Mouse (Mus musculus) thymus, postnatal 36 days (tissue): Measurements from ENCODE around the gene Plppr5.

Experiments used
- DNase-seq, 2 experiments: peaks; one replicate each; pipeline ENCODE4 v3.0.0; 2022; ENCODE audit warnings: mixed read lengths in 2 of 2

The Plppr5 gene

DNA sequence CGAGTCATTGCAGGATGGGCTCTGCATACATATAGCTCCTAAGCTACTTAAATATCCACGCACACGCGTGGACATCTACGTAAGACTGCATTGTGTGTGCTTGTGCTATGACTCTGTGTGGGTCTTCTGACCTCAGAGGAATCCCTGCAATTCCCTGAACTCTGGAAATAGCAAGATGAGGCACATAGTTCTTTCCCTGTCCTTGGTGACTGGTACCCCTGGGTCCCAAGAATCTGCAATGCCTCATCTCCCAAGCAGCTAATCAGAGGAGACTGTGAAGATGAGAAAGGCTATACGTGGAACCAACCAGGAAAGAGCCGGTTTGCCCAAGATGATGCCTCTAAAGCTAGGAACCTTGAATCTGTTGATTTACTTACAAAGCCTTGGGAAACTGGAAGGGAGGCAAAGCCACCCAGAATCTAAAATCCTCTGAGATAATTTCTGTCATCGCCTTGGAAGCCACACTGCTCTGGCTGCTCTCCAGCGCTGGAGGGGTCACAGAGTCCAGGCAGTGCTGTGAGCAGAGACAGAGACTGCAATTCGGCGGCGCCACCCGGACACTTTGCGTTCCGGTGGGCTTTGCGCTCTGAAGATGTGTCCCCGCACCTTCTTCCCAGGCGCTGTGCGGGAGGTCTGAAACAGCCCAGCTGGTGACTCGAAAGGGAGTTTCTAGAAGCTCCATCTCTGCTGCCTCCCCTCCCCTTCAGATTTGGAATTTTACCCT lies at the start of gene Plppr5:
Gene Plppr5, plus strand, starts transcription at position 308 of the 724 bp plus-strand sequence.
- DNase-seq: no peak

DNA sequence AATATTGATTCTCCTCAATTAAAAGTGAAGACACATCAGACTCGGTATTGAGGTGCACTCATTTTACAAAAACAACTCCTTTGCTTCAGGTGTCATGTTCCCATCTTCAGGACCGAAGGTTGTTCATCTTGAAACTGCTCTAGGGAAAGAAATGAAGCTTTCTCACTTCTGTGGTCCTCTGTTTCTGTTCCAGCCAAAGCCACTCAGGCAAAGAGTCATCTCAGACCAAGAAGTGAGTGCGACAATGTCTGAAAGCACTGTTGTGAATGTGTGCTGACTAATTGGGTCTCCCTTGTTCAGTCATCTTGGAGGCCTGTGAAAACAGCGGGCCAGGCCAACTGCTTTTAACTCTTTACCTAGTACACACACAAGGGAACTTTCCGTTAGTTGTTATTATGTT lies 24.7 kb upstream of the Plppr5 start:
- DNase-seq: no peak

DNA sequence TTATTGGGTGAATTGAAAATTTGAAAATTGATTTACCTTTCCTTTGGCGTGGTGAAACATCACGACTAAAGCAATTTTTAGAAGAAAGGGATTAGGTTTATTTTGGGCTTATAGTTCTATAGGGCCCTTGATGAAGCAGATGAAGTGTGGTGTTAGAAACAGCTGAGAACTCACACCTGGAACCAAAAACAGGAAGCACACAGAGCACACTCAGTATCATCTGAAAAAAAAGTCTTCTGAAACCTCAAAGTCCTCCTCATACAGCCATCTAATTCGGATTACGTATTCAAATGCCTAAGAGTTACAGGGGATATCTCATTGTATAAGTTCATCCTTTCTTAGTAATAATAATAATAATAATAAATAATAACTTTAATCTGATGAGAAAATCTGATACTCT lies 24.1 kb upstream of the Plppr5 start:
- DNase-seq: no peak

DNA sequence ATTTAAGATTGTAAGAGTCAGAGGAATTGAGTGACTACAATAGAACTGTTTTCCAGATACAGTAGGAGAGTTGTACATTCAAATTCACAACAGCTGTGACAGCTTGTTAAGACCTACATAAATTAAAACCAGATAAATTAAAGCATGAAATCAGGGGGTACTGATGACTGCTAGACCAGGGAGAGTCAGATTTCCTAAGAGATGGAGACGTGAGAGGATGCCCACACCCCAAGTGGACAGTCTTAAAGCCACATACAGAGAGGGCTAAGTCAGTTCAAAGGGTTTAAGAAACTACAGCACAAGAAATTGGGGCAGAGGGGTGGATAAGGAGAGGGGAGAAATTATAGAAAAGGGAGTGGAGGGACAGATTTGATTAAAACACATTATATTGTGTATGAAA lies 17.7 kb upstream of the Plppr5 start:
- DNase-seq: no peak

DNA sequence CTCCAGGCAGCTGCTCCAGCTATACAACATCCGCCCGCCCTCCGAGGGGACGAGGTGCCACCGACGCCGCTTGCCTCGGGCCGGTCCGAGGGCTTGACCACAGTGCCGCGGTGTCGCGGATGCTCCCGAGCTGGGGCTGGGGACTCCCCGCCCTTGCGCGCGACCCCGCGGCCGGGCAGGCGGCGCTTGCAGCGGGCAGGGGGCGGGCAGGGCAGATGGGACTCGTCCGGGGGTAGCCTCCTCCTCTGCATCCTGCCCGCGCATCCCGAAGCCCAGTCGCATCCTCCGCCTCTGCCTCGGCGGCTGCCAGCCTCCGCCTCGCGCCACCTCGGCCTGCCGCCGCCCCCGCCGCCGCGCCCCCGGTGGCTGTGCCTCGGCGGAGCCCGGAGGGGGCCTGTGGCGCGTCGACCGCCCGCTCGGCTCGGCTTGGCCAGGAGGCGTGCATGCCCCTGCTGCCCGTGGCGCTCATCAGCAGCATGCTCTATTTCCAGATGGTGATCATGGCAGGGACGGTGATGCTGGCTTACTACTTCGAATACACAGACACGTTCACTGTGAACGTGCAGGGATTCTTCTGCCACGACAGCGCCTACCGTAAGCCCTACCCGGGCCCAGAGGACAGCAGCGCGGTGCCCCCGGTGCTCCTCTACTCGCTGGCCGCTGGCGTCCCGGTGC lies 754 bp downstream of the Plppr5 start:
- DNase-seq: peak in 1 of 2 experiments; percentile 4

DNA sequence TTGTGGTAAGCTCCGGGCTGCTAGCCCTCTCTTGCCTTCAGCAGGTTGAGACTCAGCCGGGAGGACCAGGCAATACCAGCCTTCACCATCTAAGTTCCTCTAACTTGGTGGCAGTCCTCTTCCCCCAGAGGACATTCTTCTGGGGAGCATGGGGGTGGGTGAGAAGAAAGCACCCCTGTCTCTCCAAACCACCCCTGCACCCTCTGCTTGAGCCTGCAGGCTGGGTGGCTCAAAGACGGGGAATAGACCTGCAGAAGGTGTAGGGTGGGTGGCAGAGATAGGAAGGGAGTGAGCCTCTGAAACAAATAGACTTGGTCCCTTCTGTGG lies 1.3 kb downstream of the Plppr5 start:
- no peak for DNase-seq

DNA sequence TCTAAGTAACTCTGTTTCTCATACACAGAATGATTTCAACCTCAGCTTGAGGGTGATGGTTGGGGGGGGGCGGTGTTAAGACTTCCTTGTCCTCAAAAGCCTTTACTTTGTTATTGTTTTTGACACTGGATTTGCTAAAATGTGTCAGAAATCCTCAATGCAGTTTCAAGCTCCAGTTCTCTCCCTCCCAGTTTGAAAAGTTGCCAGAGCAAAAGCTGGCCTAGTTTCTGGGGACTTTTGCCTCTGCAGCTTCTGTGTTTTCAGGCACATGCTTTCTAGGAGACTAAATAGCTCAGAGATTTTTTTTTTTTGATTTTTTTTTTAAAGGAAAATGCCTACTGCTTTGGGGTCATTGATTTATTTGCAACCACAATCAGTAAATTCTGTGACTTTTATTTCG lies 2.7 kb downstream of the Plppr5 start:
- no peak for DNase-seq

DNA sequence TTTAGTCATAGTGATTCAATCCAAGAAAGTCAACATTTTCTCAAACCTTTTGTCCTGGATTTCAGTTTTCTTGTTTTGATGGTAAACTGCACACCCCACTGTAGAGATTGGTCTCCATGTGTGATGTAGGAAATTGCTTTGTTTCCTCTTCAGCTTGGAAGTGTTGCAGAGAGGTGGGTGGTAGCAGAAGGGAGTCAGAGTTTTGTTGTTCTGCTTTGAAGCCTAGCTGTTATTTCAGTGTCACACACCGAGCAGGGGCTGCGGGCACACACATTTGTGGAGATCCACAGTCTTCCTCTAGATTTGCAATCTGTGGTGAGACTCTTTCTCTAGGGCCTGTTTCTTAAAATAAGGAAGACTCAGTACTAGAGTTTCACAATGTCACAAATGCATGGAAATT lies 8.0 kb downstream of the Plppr5 start:
- no peak for DNase-seq

DNA sequence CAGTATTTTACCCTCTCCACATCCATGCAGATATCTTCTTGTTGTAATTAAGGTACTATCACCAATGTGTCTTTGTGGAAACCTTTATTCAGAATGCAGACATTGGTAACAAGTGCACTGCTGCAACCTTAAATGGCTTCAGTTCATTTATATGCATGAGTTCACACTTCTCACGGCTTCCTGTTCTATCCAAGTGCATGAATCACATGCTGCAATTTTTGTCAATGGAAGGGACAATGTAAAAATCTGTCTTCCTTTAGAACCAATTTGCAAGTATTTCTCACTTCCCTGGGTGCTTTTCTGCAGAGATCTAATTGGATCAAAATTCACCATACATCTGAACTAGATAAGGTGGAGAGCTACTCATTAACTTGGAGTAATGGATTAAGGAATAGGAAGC lies 27.8 kb downstream of the Plppr5 start:
- no peak for DNase-seq

DNA sequence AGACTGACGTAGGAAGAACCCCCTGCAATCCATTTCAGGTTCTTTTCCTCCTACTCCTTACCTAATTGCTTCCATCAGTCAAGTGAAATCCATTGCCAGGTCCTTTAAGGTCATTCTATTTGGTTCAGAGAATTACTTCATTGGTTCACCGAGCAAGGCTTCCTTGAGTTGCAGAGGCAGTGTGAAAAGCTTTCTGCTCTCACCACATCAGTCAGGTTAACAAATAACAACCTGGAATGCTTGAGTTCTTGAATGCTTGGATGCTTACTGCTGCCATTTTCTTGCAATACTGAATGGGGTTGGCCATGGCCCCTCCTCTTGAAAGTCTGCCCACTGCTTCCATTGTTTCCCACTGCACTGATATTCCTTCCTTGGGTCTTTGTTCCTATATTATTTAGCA lies 28.8 kb downstream of the Plppr5 start:
- DNase-seq: no peak

DNA sequence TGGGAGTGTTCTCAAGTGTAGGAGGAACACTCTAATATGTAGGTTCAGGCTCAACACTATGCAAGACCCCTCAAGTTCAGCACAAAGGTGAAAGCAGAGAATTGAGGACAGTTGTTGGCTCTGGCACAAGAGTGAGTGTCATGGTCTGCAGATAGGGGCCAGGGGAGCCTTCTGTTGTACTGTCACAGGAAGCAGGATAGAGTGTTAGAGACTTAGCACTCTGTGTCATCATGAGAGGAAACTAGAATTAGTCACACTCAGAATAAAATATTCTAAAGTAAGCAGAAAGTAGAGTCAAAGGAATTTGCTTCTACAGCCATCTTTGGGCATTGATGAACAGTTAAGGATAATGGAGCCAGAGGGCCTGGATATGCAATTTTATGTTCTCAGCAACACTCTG lies 31.7 kb downstream of the Plppr5 start:
- DNase-seq: no peak

DNA sequence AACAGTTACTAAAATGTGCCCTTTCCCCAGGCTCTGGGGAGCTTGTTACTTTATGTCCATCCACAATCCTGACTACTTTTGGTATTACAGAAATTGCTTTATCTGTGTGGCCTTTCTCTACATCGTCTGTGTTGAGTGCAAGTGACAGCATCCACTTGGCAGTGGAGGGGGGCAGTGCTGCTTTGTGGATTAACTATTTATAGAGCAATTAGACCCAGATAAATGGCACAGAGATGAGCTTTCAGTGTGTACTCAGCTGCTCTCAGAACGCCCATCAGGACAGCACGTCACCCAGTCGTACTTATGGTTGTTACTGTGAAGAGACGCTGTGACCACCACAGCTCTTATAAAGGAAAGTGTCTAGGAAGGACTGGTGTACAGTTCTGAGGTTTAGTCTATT lies 36.8 kb downstream of the Plppr5 start:
- DNase-seq: no peak

DNA sequence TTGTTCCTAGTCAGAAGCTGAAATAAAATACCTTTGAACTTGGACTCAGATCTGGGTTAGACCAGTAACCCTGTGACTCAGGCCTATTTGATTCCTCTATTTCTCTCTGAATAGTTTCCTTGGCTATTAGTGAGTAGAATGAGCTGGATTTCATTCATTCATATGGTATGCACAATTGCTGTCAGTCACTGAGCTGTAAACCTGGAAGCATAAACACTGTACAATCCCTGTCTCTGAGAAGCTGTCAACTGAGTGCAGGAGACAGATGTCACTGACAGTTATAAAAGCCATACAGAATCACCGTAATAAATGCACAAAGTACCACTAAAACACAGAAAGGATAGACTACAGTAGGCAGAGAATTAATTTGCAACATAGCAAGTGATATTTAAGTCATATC lies 40.2 kb downstream of the Plppr5 start:
- no peak for DNase-seq

DNA sequence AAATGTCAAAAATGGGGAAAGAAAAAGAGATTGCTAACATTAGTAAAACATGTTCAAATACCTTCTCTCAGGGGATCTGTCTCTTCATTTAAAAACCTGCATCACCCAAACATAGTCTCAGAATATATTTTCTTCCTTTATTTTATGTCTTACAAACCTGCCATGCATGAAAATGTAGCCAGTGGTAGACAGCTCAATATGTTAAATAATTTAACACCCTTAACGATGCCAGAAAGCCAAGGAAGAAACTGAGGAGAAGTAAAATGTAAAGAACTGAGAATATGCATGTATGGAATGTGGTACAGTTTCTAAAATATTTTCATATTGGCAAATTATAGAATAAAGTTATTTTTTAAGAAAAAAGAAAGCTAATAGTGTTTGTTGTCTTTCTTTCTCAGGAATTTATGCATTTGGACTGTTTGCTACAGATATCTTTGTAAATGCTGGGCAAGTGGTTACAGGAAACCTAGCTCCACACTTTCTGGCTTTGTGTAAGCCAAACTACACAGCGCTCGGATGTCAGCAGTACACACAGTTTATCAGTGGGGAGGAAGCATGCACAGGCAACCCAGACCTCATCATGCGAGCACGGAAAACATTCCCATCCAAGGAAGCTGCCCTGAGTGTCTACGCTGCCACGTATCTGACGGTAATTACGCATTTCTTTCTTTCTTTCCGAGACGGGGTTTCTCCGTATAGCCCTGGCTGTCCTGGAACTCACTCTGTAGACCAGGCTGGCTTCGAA lies 50.8 kb downstream of the Plppr5 start:
- DNase-seq: no peak

DNA sequence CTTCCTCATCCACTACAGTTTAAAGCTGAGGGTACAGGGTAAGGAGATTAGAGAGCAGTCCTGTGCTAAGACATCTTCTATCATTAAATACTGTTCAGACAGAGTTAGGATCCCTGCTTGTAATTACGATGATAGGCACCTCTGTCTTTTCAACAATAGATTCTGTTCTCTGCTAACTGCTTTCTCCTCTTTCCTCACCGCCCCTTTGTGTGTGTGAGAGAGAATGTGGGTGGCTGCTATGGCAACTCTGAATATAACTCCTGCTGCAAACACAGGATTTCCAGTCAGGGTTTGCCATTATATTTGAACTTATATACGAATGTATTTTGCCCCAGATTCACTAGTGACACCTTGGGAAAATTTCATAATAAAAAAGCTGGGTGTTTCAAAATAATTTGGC lies 54.2 kb downstream of the Plppr5 start:
- DNase-seq: no peak

DNA sequence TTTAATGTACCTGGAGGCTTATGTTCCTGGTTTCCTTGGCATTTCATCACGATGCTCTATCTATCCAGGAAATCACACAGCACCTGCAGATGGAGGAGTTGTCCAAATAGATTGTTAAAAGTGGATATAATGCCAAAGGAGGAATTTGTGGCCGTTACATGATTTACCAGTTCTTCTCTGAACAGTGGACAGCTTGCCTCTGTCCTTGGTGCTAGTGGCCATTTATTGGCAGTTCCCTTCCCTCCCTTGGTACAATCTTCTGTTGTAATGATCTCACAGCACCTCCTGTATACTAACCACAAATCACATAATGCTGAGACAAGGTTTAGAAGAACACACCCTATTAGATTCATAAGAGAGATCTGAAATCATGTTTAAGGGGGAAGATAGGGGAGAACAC lies 55.7 kb downstream of the Plppr5 start:
- no peak for DNase-seq

DNA sequence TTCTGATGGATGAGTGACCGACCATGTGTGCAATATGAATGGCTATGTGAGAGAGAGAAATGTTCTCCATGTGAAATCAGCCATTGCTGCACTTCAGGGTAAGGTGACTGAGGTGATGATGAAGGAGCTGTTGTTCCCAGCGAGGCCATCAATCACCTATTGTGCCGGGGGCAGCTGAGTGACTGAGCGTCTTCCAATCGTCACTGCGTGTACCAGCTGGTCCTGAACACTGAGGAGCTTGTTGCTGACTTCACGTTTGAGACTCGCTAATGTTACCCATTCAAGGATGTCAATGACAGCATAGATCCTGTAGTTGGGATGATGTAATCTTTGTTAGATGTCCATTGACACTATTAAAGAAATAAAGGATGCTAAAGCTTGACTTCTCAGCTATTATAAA lies 74.0 kb downstream of the Plppr5 start:
- DNase-seq: no peak

DNA sequence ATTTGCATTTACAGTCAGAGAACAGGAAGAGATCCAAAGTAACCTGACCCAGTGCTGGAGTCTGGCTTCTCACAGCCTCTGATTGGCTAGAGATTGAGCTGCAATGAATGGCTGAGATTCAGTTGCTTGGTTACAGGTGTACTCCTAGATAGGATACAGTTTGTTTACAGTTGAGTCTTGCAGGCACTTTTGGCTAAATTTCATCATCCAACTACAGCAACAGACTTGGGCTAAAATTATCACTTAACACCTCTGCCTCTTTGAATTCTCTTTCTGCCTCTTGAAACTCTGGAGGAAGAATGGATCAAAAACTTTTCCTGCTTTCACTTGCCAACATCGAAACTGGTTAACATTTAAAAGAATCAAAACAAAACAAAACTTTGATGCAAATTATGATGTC lies 89.7 kb downstream of the Plppr5 start:
- DNase-seq: no peak

DNA sequence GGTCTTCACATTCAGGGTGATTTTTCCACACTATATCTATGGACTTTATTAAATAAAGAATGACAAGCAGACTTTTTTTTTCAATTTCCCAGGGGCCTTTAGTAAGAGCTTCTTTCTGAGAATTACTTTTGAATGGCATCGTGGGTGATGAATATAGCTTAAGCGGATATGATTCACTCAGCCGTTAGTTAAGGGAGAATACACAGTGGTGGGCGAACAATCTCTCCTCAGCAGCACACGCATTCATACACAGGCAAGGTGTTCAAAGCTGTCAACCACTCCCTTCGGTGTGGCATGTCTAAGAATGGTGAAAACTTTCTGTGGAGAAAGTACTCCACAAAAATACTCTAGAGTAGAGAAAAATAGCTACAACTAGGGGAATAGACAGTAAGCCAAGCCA lies 104.6 kb downstream of the Plppr5 start:
- DNase-seq: no peak

DNA sequence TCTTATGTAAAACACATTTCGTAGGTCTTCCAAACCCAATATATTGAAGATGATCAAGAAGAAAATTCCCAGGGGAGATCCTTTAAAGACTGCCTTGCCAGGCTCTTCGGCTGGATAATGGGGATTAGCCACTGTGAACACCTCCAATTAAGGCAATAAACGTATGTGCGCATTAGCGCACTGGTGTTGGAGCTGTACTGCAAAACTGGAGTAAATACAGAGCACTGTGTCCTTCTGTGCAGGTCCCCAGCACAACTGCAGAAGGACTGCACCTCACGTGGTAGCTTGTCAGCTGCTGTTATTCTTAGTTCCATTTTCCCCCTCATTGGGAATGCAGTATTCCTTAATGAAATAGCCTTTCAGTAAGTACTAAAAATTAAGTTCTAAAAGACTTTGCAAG lies 110.0 kb downstream of the Plppr5 start:
- no peak for DNase-seq

DNA sequence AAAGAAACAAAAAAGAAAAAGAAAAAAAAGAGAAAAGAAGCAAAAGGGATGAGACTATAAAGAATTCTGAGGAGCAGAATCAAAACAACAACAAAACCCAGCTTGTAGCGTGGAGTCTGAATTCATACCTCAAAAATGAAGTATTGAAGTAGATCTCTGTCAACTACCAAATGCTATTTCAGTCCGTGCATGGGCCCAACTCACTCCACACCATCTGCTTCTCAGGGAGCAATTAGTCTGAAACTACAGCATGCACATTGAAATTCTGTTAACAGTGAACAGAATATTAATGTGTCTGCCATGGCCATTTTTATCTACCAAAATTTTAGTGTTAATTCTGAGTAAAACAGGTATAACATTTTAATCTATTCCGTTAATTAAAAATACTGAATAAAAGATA lies 111.4 kb downstream of the Plppr5 start:
- DNase-seq: no peak

DNA sequence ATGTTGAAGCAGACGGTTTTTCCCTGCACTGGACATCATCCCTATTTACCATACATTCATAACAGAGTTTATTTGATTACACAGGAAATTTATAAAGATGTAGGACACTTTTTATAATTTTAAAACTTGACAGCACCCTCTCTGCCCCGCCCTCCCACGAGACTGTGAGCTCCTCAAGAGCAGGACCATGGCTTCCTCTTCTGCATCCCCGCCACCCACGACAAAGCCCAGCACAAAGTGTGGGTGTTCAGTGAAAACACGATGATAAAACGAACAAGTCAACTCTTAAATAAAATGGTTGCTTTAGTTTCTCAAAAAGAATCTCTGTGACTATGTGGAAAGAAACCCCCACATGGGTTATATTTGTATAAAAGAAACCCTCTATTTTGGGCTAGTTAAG lies 112.0 kb downstream of the Plppr5 start:
- no peak for DNase-seq

DNA sequence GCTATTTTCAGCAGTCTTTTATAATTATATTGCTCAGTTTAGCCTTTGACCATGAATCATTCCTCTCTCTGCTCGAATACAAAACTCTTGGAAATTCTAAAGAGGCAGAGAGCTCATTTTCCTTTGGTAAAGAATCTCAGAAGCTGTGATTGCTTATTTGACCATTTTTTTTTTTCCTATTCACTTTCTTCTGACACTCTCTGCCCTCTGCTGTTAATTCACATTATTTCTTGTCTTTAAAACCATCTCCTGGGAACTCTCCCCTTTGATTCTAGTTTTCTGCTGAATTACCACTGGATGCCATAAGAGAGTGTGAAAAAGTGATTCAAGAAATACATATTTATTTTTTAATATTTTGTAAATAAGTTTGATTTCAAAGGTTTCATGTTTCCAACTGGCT lies 120.1 kb downstream of the Plppr5 start:
- no peak for DNase-seq

DNA sequence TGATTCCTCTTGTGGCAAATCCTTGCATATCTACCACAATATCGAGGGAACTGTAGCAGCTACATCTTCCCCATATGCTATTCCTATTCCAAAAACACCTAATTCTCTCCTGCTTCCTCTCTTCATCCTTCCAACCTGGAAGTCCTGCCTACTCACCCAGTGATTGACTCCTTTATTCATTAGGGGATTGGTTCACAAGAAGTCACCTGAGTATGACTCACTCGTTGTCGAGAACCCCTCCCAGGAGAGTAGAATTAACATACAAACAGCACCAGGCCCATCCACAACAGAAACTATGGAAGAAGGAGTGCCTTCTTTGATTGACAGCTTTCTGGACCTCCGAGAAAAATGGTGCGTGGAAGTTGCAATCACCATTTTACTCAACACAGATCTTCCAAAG lies 121.7 kb downstream of the Plppr5 start:
- DNase-seq: no peak
